Mouse (Mus musculus) megakaryocyte-erythroid progenitor cell, adult 5-6 weeks (primary cell): ENCODE results near the gene Nell2. TPM values are rescaled to one million over a fixed set of nuclear protein-coding genes. Genes with fewer than 3 reads are reported as not detected.

Experiments used
- ATAC-seq: replicated peaks from 2 replicates; pipeline ENCODE4 v1.8.0; 2016; ENCODE audit warnings: mild to moderate bottlenecking, inconsistent platforms; ENCODE audit not compliant: severe bottlenecking, poor library complexity, low FRiP score, low TSS enrichment
- total RNA-seq, 2 experiments: library from RNA; stranded (forward) in 1 of 2; stranded (reverse) in 1 of 2; fragments of 200-1000, 215-1000 nt in 1 of 2; fragments of >200 nt in 1 of 2; fragmentation: Nextera tagmentation in 1 of 2; gene quantifications; 2 replicates each; pipeline ENCODE4 v1.2.3; 2014 to 2017

The Nell2 gene
- total RNA-seq, 2 experiments from 2014 or later, result not detected

DNA sequence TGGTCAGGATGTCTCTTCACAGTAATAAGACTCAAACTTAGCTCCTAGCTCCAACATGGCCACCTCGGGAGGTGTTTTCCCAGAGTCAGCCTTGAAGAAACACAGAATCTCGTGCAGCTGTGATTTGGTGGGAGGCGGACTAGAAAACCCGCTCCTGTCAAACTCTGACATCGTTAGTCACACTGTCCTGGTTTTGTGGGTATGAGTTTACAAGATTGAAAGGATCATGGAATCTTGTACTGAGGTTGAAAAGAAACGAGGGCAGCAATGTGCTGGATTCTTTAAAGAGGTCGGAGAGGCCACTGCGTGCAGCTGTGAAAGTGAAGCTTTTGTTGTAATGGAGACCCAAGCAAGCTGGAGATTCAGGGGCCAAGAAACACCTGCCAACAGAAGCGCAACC lies 46.4 kb downstream of the Nell2 start:
- ATAC-seq, result no peak

- no peak for ATAC-seq
These were observed 46.8 kb downstream of the Nell2 start for GRCm38 (mm10) chr15:95481585-95481984.

GRCm38 (mm10) chr15:95476440-95476839 lies 51.9 kb downstream of the Nell2 start:
- ATAC-seq, result no peak

DNA sequence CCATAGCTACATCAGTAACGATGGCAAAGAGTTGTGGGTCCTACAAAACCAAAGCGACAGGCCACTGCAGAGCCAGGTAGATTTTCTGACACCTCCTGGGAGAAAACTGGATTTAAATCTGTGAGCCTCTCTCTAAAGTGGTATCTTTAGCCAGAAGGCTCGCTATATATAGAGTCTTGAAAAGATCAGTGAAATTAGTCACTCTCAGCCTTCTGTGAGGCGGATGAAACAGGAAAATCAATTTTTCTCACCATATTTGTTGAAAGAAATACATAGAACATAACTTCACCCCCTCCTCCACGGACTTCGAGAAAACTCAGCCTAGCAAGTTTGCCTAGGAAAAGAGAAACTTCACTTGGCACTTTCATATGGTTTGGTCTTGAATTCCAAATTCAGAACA lies 54.4 kb downstream of the Nell2 start:
- ATAC-seq, result no peak

DNA sequence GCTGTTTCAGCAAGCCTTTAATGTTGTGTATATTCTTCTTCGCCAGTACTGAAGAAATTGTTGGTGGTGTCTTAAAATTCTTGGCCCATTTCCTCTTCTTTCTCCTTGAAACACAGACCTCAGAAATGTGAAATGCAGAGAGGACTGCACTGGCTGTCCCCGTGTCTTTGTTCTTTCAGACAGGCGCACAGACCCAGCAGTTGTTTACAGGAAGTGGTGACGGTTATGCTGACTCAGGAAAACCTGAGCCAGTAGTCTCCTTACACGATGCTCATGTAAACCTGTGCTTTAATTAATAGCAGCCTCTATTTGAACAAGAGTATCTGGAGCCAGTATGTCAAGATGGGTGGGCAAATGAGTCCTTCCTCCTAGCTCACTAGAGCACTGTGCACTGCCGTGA lies 61.2 kb downstream of the Nell2 start:
- ATAC-seq, result no peak

DNA sequence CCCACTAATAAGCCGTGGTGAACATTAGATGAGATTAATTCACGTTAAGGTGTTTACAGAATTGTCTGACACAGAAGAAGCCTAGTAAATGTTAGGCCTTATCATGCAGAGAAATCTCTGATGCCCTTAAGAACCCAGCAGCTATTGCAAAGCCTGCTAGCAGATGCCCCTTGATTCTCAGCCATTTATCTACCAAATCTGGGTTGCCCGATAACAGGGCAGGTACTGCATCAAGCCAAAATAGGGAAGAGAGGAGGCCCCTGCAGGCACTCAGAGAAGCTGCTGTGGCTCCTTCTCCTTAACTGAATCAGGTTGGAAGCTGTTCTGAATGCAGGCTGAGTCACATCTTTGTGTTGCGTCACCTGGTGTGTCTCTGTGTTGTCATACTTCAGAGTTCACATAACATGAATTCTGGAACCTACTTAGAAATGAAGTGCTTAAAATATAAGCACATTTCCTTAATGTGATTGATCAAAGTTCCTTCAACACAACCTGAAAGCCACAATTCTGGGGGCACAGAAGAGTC lies 68.3 kb downstream of the Nell2 start:
- ATAC-seq, result no peak

DNA sequence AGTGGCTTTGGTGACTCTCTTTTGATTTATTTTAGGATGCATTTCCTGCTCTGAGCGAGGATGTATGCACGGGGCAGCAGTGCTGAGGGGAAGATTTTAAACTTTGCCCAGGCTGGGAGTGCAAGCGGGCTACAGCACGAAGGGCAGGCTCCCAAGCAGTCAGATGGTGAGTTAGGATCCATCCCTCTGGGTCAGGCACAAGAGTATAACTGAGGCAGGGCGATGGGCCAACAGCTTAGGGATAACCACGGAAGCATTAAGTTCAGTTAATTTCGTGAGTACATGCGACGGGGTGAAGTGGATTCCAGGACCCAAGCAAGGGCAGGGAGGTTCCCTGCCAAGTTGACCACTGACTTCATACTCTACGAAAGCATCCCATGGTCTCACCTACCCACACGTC lies 83.8 kb downstream of the Nell2 start:
- no peak for ATAC-seq

DNA sequence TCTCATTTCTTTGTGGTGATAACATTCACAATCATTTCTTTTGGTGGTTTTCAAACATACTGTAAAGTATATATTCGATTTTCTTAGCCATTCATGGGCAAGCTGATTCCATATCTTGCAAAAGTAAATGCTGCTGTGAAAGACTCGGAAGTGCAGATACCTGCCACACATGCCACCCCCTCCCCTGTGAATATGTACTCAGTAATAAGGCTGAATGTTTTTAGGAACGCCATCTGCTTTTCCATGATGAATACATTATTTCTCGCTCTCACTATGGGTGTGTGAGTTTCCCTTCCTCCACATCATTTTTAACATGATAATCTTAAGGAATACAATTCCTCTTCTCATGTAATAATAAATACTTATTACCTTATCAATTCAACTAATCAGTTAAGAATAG lies 90.6 kb downstream of the Nell2 start:
- no peak for ATAC-seq

- no peak for ATAC-seq
These were observed 92.1 kb downstream of the Nell2 start for GRCm38 (mm10) chr15:95436261-95436660.

DNA sequence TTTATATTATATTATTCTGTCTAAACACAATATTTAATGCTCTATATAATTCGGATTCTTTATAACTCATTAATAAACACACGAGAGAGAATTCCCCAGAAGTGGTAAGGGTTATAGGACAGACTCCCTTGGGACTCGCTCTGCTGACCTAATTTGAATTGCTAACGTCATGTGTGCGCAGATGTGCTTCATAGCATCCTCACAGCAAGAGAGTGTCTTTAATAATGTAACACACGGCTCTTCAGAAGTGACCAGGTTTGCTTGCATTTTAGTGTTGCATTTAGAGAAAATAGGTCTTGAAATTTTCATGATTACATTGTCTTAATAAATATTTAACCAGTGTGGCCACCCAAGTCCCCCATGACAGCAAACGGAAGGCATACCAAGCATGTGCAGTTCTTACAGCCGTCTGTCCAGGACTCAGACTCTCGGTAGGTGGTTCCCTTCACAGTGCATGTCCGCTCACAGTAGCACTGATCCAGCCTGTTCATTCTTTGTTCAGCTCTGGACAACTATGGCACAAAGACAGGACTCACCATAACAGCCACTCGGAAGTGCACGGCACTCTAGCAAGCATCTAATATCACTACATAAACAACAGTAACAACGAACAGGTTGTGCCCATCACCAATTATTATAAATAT lies 97.1 kb downstream of the Nell2 start:
- no peak for ATAC-seq

- no peak for ATAC-seq
These were observed 98.4 kb downstream of the Nell2 start for GRCm38 (mm10) chr15:95430000-95430399.

DNA sequence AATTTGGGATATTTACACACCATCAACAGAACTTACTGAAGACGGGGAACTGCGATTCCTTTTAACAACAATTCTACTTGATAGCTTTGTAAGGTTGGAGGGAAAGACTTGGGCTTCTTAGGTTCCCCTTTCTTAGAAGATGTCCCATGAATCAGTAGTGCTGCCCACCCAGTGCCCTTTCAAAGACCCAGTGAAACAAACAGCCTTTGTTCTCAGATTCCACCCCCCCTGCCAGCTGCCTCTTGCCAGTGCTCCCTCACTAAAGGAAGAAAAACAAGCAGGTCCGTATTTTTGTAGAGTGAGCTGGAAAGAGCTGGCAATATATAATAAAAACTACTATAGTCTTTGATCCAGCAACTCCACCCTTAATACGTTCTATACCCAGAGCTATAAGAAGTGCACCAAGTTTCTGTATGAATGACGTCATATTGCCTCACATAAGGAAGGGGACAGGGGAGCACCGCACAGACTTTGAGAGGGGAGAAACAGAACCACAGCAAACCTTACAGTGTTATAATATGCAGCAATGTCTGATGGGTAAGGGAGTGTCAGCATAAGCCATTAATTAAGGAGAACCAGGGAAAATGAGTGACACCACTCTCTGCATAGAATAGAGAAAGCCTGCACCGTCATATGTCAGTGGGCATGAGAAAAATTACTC lies 100.2 kb downstream of the Nell2 start:
- no peak for ATAC-seq

GRCm38 (mm10) chr15:95425085-95425484 lies 103.3 kb downstream of the Nell2 start:
- ATAC-seq, result no peak

- ATAC-seq, result no peak
These were observed 106.0 kb downstream of the Nell2 start for GRCm38 (mm10) chr15:95422226-95422950.

DNA sequence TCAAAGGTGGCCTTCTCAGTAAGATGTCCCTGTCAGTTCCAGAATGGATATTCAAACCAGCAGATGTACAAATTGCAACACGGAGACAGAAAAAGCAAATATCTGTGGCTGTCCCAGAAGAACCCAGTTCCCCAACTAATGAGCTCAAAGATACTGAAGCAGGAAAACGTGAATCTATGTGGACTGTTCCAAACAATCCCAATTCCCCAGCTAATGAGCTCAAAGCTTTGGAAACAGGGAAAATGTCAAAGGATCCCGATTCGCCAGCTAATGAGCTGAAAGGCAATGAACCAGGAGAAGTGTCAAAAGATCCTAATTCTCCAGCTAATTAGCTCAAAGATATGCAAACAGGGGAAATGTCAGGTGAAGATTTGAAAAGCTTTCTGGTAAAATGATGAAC lies 109.7 kb downstream of the Nell2 start:
- ATAC-seq, result no peak

- no peak for ATAC-seq
These were observed 116.2 kb downstream of the Nell2 start for GRCm38 (mm10) chr15:95411949-95412741.

- no peak for ATAC-seq
These were observed 118.0 kb downstream of the Nell2 start for GRCm38 (mm10) chr15:95410213-95410843.

- ATAC-seq, result no peak
These were observed 138.0 kb downstream of the Nell2 start for GRCm38 (mm10) chr15:95390347-95390746.

DNA sequence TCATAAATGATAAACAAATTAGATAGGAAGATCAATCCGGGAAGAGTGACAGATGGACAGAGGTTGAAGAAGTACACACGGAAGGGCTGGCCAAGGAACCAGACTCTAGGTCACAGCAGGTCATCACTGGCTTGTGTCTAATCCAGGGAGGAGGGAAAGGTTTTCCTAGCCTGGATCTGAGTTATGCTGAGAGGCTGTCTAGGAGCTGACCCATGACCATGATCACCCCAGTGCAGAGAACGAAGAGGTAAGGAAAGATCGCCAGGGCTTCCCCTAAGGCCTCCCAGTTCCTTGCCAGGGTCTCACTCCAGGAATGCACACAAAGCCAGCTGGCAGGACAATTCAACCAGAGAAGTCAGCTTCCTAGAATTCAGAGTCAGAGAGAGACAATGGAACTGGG lies 139.4 kb downstream of the Nell2 start:
- no peak for ATAC-seq
